Mouse (Mus musculus) monocyte, adult 2 months (primary cell): ENCODE results near the gene Stn1.

ENCODE experiments used
- DNase-seq, 2 experiments: peaks; one replicate each; pipeline ENCODE4 v3.0.0; 2022; ENCODE audit warnings: low spot score in 2 of 2, low read depth in 1 of 2

Stn1 gene

GRCm38 (mm10) chr19:47510473-47511293, 26.6 kb downstream of the Stn1 start:
- DNase-seq: no peak

- no peak for DNase-seq
These were observed 27.2 kb downstream of the Stn1 start for GRCm38 (mm10) chr19:47510135-47510472.

- DNase-seq: peak; percentile 61 to 84
These were observed 28.5 kb downstream of the Stn1 start for GRCm38 (mm10) chr19:47508771-47509281.

- no peak for DNase-seq
These were observed 29.1 kb downstream of the Stn1 start for GRCm38 (mm10) chr19:47508191-47508590.

GRCm38 (mm10) chr19:47507128-47508121, 29.9 kb downstream of the Stn1 start:
- peak in 1 of 2 experiments; percentile 59 for DNase-seq

- no peak for DNase-seq
These were observed 33.7 kb downstream of the Stn1 start for GRCm38 (mm10) chr19:47503625-47504024.

GRCm38 (mm10) chr19:47502563-47502962, 34.7 kb downstream of the Stn1 start:
- DNase-seq: no peak

- DNase-seq: no peak
These were observed 36.8 kb downstream of the Stn1 start for GRCm38 (mm10) chr19:47500389-47501011.

- DNase-seq: no peak
These were observed 37.5 kb downstream of the Stn1 start for GRCm38 (mm10) chr19:47499841-47500240.

- no peak for DNase-seq
These were observed 38.4 kb downstream of the Stn1 start for GRCm38 (mm10) chr19:47498942-47499341.

- no peak for DNase-seq
These were observed 39.6 kb downstream of the Stn1 start for GRCm38 (mm10) chr19:47497736-47498135.

GRCm38 (mm10) chr19:47497313-47497712, 40.0 kb downstream of the Stn1 start:
- no peak for DNase-seq

GRCm38 (mm10) chr19:47493017-47493997, 44.0 kb downstream of the Stn1 start:
- no peak for DNase-seq

GRCm38 (mm10) chr19:47492422-47492821, 44.9 kb downstream of the Stn1 start:
- no peak for DNase-seq

GRCm38 (mm10) chr19:47491853-47492252, 45.5 kb downstream of the Stn1 start:
- DNase-seq: no peak

GRCm38 (mm10) chr19:47489233-47489632, 48.1 kb downstream of the Stn1 start:
- DNase-seq: no peak

GRCm38 (mm10) chr19:47488250-47488649, 49.1 kb downstream of the Stn1 start:
- no peak for DNase-seq

- DNase-seq: no peak
These were observed 49.7 kb downstream of the Stn1 start for GRCm38 (mm10) chr19:47487572-47487971.

- DNase-seq: no peak
These were observed 51.2 kb downstream of the Stn1 start for GRCm38 (mm10) chr19:47485997-47486566.

GRCm38 (mm10) chr19:47484110-47484509, 53.2 kb downstream of the Stn1 start:
- no peak for DNase-seq
